Mouse (Mus musculus) E14TG2a.4 (cell line): ENCODE data around the gene Nol3.

ENCODE experiments used
- CTCF ChIP-seq: conservative IDR thresholded peaks from 2 replicates; pipeline ENCODE4 v1.5.1; 2014; ENCODE audit warnings: low read length
- NANOG ChIP-seq: IDR thresholded peaks from 2 replicates; pipeline ENCODE4 v1.6.1; 2014; ENCODE audit warnings: borderline replicate concordance, low read length, mixed read lengths
- POU5F1 ChIP-seq: IDR thresholded peaks from 2 replicates; pipeline ENCODE4 v1.6.1; 2014; ENCODE audit warnings: low read length, borderline replicate concordance

- no peak for TF ChIP-seq CTCF
- TF ChIP-seq POU5F1: no peak
- no peak for TF ChIP-seq NANOG
These were observed 31.7 kb downstream of the Nol3 start for GRCm38 (mm10) chr8:105307670-105308069.
